Mouse (Mus musculus): ENCODE results near the gene Dock2.

DNA sequence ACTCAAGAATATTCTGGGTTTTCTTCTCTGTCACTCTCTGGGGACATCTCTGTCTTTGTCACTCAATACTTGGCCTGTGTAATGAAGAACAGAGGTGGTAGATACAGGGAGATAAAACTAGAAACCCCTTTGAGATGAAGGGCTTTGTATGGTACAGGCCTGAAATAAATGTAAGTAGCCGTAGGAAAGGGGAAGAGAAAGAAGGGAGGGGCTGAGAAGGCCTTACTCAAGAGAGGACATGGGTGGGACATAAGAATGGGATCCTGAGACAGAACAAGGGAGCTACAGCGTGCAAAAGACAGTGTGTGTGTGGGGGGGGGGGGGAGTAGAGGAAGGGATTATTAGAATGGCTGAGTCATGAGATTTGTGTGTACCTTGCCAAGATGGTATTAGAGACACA lies 474.3 kb downstream of the Dock2 start:
- TF ChIP-seq CTCF (IDR thresholded peaks at IDR 0.05; ENCODE audit: insufficient read depth, low read length) (no peak), POLR2A (IDR thresholded peaks at IDR 0.05; ENCODE audit: borderline replicate concordance, extremely low read depth, low read depth, low read length) (no peak)

Measured in lung, adult 2 months (tissue).